Mouse (Mus musculus) naive thymus-derived CD4-positive, alpha-beta T cell, adult 2 months (primary cell): Measurements from ENCODE around the gene Man2b1.
"Not testable (repeated sequence)": the region's sequence is repeated elsewhere in the genome, so short reads cannot be mapped to it uniquely, and the experiment has no call there.

Experiments
- DNase-seq: peaks from one replicate; pipeline ENCODE4 v3.0.0-alpha.2; 2011; ENCODE audit warnings: low read depth

Gene Man2b1

GRCm38 (mm10) chr8:85074167-85074566 lies 8.9 kb upstream of the Man2b1 start:
- DNase-seq: no peak

GRCm38 (mm10) chr8:85074617-85075016 lies 8.5 kb upstream of the Man2b1 start:
- DNase-seq: no peak

GRCm38 (mm10) chr8:85076001-85076400 lies 7.1 kb upstream of the Man2b1 start:
- DNase-seq: no peak

- DNase-seq: peak; percentile 90
Observed at GRCm38 (mm10) chr8:85076993-85077392, 6.1 kb upstream of the Man2b1 start.

GRCm38 (mm10) chr8:85080214-85080531 lies 2.9 kb upstream of the Man2b1 start:
- no peak for DNase-seq

- DNase-seq: peak; percentile 88
Observed at GRCm38 (mm10) chr8:85080532-85081215, 2.4 kb upstream of the Man2b1 start, which contains the start of gene Wdr83os. Wdr83os (plus strand) TSS chr8:85080740.

- no peak for DNase-seq
Observed at GRCm38 (mm10) chr8:85081216-85081555, 1.9 kb upstream of the Man2b1 start, which contains the start of gene Wdr83. Wdr83 (minus strand) TSS chr8:85081306.

- DNase-seq: not testable (repeated sequence)
Observed at GRCm38 (mm10) chr8:85082169-85082568, 901 bp upstream of the Man2b1 start.

- no peak for DNase-seq
Observed at GRCm38 (mm10) chr8:85084633-85085032, 1.6 kb downstream of the Man2b1 start.

GRCm38 (mm10) chr8:85086238-85086637 lies 3.2 kb downstream of the Man2b1 start:
- peak; percentile 62 for DNase-seq

GRCm38 (mm10) chr8:85088771-85089170 lies 5.7 kb downstream of the Man2b1 start:
- no peak for DNase-seq

- no peak for DNase-seq
Observed at GRCm38 (mm10) chr8:85090856-85091255, 7.8 kb downstream of the Man2b1 start.

GRCm38 (mm10) chr8:85091526-85092090 lies 8.5 kb downstream of the Man2b1 start:
- no peak for DNase-seq

GRCm38 (mm10) chr8:85095051-85095450 lies 12.0 kb downstream of the Man2b1 start:
- no peak for DNase-seq

- no peak for DNase-seq
Observed at GRCm38 (mm10) chr8:85095566-85095965, 12.5 kb downstream of the Man2b1 start.

GRCm38 (mm10) chr8:85096196-85096595 lies 13.1 kb downstream of the Man2b1 start:
- no peak for DNase-seq

GRCm38 (mm10) chr8:85096850-85097249 lies 13.8 kb downstream of the Man2b1 start:
- no peak for DNase-seq

- DNase-seq: no peak
Observed at GRCm38 (mm10) chr8:85100076-85100665, 17.1 kb downstream of the Man2b1 start.

- no peak for DNase-seq
Observed at GRCm38 (mm10) chr8:85113241-85113640, 30.2 kb downstream of the Man2b1 start.

- no peak for DNase-seq
Observed at GRCm38 (mm10) chr8:85115501-85115900, 32.4 kb downstream of the Man2b1 start.

GRCm38 (mm10) chr8:85116984-85117383 lies 33.9 kb downstream of the Man2b1 start:
- no peak for DNase-seq

GRCm38 (mm10) chr8:85119052-85119981 lies 36.2 kb downstream of the Man2b1 start:
- peak; percentile 46 for DNase-seq
